23 mouse cellular contexts compared by ENCODE assay signal in the genomic region with DNA sequence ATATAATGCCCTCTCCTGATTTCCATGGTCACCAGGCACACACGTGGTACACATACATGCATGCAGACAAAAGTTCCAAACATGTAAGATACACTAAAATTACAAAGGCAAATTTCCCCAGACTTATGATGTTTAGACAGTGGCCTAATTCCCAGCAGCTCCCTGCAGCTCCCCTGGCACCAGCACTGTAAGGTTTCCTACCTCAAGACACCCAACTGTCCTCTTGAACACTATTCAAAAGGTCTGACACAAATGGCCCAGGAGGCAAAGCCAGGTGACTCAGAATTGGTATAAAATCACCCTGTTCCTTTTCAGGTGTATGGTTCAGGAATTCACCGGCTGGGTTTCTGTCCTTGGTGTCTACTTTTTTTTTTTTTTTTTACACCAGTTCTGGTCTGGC. TPM values are rescaled to one million over a fixed set of nuclear protein-coding genes. Genes with fewer than 3 reads are reported as not detected.
DNase-seq lines count a peak whose midpoint lies in the region.
"Had no signal": no experiment of that assay in that cellular context is flagged by ENCODE, and none has a peak within 500 bp of the region (broad histone marks: within the 10 kb centered on the region; RNA-seq: fewer than 3 reads in every experiment).

No protein-coding gene starts in this region.

- no peaks in the 10 kb centered on the region for H3K27me3 ChIP-seq in hindbrain, embryonic 10.5 days (ENCODE audit: insufficient read depth, poor library complexity, severe bottlenecking)
- H3K27me3 ChIP-seq: embryonic facial prominence, embryonic 13.5 days; hindbrain, embryonic 15.5 days; limb, embryonic 13.5 days; liver, embryonic 12.5 days; Patski had no signal

- peaks cover 44% of the 10 kb centered on the region for H3K4me1 ChIP-seq in hindbrain, embryonic 10.5 days (replicated peaks)

- intact Hi-C loops in heart, postnatal 10 days (cut with DNase I): loop anchor here (10.0 kb wide), 1 partner anchor 318 kb away; no protein-coding TSS in a partner anchor

- H3K9me3 ChIP-seq in hindbrain, embryonic 10.5 days: no peaks in the 10 kb centered on the region
- H3K9me3 ChIP-seq: embryonic facial prominence, embryonic 13.5 days; G1E; hindbrain, embryonic 15.5 days; limb, embryonic 13.5 days; liver, embryonic 12.5 days had no signal

- no peak overlapping the region for H3K27ac ChIP-seq in hindbrain, embryonic 10.5 days
- H3K27ac ChIP-seq: embryonic facial prominence, embryonic 13.5 days; hindbrain, embryonic 15.5 days; limb, embryonic 13.5 days had no signal

- peak; percentile 84 for DNase-seq in heart, adult 11 months
- DNase-seq in heart, postnatal 10 days: no peak
- peak; percentile 10 to 17 for DNase-seq in right cerebral cortex, postnatal 10 days (ENCODE audit: low spot score in 2 of 2)
- no peak for DNase-seq in right cerebral cortex, postnatal 36 days (ENCODE audit: low spot score in 2 of 2)
- DNase-seq in brain, adult 2 months (ENCODE audit: low read depth, low spot score): peak; percentile 53
- DNase-seq in cerebellum, adult 9-11 months: peak; percentile 41
- DNase-seq in hindbrain, embryonic 10.5 days (ENCODE audit: low spot score): no peak
- DNase-seq: adrenal gland, postnatal 36 days; embryo, embryonic 11 days; gastrocnemius, postnatal 10 days; heart, postnatal 36 days; kidney, adult 9 months; lung, adult 2 months; lung, postnatal 14 days; thymus, postnatal 14 days had no signal

- no peak overlapping the region for H3K4me3 ChIP-seq in hindbrain, embryonic 10.5 days
- H3K4me3 ChIP-seq: embryonic facial prominence, embryonic 13.5 days; erythroblast, embryonic 14.5 days; hindbrain, embryonic 15.5 days; limb, embryonic 13.5 days; liver, embryonic 12.5 days had no signal

- 88% methylated on average over 2 of the region's 2 CpGs for WGBS in hindbrain, embryonic 10.5 days

- peaks cover 33% of the 10 kb centered on the region for H3K36me3 ChIP-seq in hindbrain, embryonic 10.5 days

RNA-seq across cellular contexts. Expression of gene Lgals3bp, which starts 1.3 kb away (rescaled TPM):
- 10 to 100 TPM; 31.3 to 31.7 TPM for total RNA-seq in heart, postnatal 10 days (2021)
- polyA plus RNA-seq in hindbrain, embryonic 10.5 days (2016; fragmentation: Nextera tagmentation; extraction: Ambion mirVana): 1.8 and 2.0 TPM in 2 replicates

RNA-seq across cellular contexts. Expression of gene Cant1, which starts 15.7 kb away (rescaled TPM):
- 10 to 100 TPM; 20.4 to 22.0 TPM for total RNA-seq in heart, postnatal 10 days (2021)
- 23.7 and 31.1 TPM in 2 replicates for polyA plus RNA-seq in hindbrain, embryonic 10.5 days (2016; fragmentation: Nextera tagmentation; extraction: Ambion mirVana)

RNA-seq across cellular contexts. Expression of gene C1qtnf1, which starts 24.8 kb away (rescaled TPM):
- total RNA-seq in heart, postnatal 10 days (2021): 10 to 100 TPM; 38.0 to 38.4 TPM
- polyA plus RNA-seq in hindbrain, embryonic 10.5 days (2016; fragmentation: Nextera tagmentation; extraction: Ambion mirVana): 1.8 and 2.0 TPM in 2 replicates
- total RNA-seq: megakaryocyte progenitor cell, adult 5-6 weeks had no signal
- polyA plus RNA-seq: erythroblast, embryonic 14.5 days; G1E had no signal

RNA-seq across cellular contexts. Expression of gene Timp2, which starts 47.6 kb away (rescaled TPM):
- 100 to 1,000 TPM; 199 to 211 TPM for total RNA-seq in heart, postnatal 10 days (2021)
- 28.6 and 36.3 TPM in 2 replicates for polyA plus RNA-seq in hindbrain, embryonic 10.5 days (2016; fragmentation: Nextera tagmentation; extraction: Ambion mirVana)
- total RNA-seq: G1E had no signal
- polyA plus RNA-seq: G1E had no signal

Comparison
In these comparisons a context has a peak if more than half of its experiments do, and no peak if none do; other contexts are left out.
1. DNase-seq: peak in heart, adult 11 months (single experiment), right cerebral cortex, postnatal 10 days (2 of 2), brain, adult 2 months (single experiment) and cerebellum, adult 9-11 months (single experiment); none in heart, postnatal 10 days (0 of 2), right cerebral cortex, postnatal 36 days (0 of 2) and hindbrain, embryonic 10.5 days (single experiment).